Mouse (Mus musculus) small intestine, adult 2 months (tissue): ENCODE measurements around the gene Dpy19l2. TPM values are rescaled to one million over a fixed set of nuclear protein-coding genes. Genes with fewer than 3 reads are reported as not detected.

ENCODE experiments used
- H3K27ac ChIP-seq: fragments of 200-500 bp; 2 replicates; pipeline ENCODE4 v1.5.1; 2012; ENCODE audit warnings: low read depth, low read length, control low read depth, inconsistent platforms; ENCODE audit not compliant: insufficient read depth
- H3K27me3 ChIP-seq: fragments of 200-500 bp; 2 replicates; pipeline ENCODE4 v1.6.1; 2012; ENCODE audit warnings: mild to moderate bottlenecking, moderate library complexity, low read length, inconsistent platforms; ENCODE audit not compliant: control insufficient read depth, insufficient read depth
- H3K36me3 ChIP-seq: fragments of 200-500 bp; 2 replicates; pipeline ENCODE4 v1.6.1; 2012; ENCODE audit warnings: mild to moderate bottlenecking, low read length, control low read depth, inconsistent platforms; ENCODE audit not compliant: control insufficient read depth, insufficient read depth
- H3K4me1 ChIP-seq: fragments of 200-500 bp; 2 replicates; pipeline ENCODE4 v1.6.1; 2012; ENCODE audit warnings: low read length, inconsistent platforms, mixed read lengths; ENCODE audit not compliant: control insufficient read depth, insufficient read depth, insufficient read length
- H3K4me3 ChIP-seq: fragments of 200-500 bp; 2 replicates; pipeline ENCODE4 v1.5.1; 2012; ENCODE audit warnings: low read depth, mild to moderate bottlenecking, control low read depth, inconsistent platforms, low read length, moderate library complexity
- CTCF ChIP-seq: fragments of 200-500 bp; IDR thresholded peaks from 2 replicates; pipeline ENCODE4 v1.5.1; 2012; ENCODE audit warnings: low read depth, mild to moderate bottlenecking, control low read depth, inconsistent platforms, low read length, moderate library complexity, mixed read lengths; ENCODE audit not compliant: insufficient replicate concordance, insufficient read length; ENCODE audit errors: extremely low read depth
- POLR2A ChIP-seq: fragments of 200-500 bp; IDR thresholded peaks from 2 replicates; pipeline ENCODE4 v1.6.1; 2012; ENCODE audit warnings: low read depth, mild to moderate bottlenecking, control low read depth, inconsistent platforms, low read length, moderate library complexity
- WGBS: fragments of 180-500 bp; shearing (Covaris S2); methylation state at CpG from one replicate; pipeline ENCODE4 v1.1.7; 2018; 5-methylcytosine and 5-hydroxymethylcytosine counted together
- polyA plus RNA-seq: library from polyadenylated mRNA; depleted of rRNA; stranded (reverse); fragments of >200 nt; gene quantifications from 2 replicates; pipeline ENCODE4 v1.2.3, GENCODE M21; 2012; rRNA removed

Dpy19l2 gene
- polyA plus RNA-seq, 1 experiment, result not detected

- Histone ChIP-seq H3K27ac (no peak overlapping the region), H3K4me1 (no peaks in the 10 kb centered on the region), H3K36me3 (no peaks in the 10 kb centered on the region), H3K27me3 (no peaks in the 10 kb centered on the region), H3K4me3 (no peak overlapping the region)
- WGBS, result 60% methylated on average over 10 of the region's 10 CpGs
- peak; percentile 65; the same call in 1 of the 2 replicates for TF ChIP-seq CTCF
- no peak for TF ChIP-seq POLR2A
These were observed 179.4 kb downstream of the Dpy19l2 start for GRCm38 (mm10) chr9:24516575-24517139.

DNA sequence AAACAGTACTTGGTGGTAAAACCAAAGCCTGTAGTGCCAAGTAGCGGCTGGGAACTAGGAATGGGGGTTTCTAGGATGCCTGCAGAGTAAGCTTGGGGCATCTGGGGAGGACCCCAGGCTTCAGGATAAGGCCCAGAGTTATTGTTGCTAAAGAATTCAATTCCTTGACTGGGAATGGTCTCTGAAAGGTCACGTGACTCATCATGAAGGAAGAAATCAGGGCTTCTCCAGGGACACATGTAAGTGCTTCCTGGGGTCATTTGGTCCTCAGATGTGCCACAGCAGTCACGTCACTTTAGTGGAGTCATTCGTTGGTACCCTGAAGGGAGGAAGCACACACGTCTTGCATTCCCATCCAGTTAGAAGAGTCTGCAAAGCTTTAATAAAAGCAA, 182.0 kb downstream of the Dpy19l2 start:
- 78% methylated on average over 5 of the region's 5 CpGs for WGBS
- Histone ChIP-seq H3K4me1 (no peaks in the 10 kb centered on the region), H3K27me3 (no peaks in the 10 kb centered on the region), H3K36me3 (no peaks in the 10 kb centered on the region), H3K4me3 (no peak overlapping the region), H3K27ac (no peak overlapping the region)
- no peak for TF ChIP-seq POLR2A
- TF ChIP-seq CTCF, result no peak

GRCm38 (mm10) chr9:24513290-24514077, 182.6 kb downstream of the Dpy19l2 start:
- Histone ChIP-seq H3K27me3 (no peaks in the 10 kb centered on the region), H3K4me3 (no peak overlapping the region), H3K27ac (no peak overlapping the region), H3K4me1 (no peaks in the 10 kb centered on the region), H3K36me3 (no peaks in the 10 kb centered on the region)
- TF ChIP-seq CTCF (no peak), POLR2A (no peak)
- WGBS, result 71% methylated on average over 9 of the region's 9 CpGs

DNA sequence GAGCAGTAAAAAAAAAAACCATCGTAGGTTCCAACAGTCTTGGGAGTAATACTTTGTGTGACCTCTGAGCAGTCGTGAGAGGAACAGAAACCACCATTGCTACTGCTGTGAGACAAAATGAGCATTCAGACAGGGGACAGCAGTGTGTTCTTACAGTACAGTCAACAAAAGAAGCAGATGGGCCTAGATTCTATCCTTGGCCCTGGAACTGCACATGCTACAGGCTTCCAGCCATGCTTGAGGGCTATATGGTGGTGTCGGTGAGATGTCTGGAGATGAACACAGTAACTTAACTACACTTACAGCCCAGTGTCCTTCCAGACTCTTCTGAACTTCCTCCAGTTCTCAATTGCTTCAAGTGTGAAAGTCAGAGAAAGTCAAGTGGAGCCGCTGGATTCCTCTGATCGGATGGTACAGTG, 184.0 kb downstream of the Dpy19l2 start:
- Histone ChIP-seq H3K4me1 (no peaks in the 10 kb centered on the region), H3K27me3 (no peaks in the 10 kb centered on the region), H3K4me3 (no peak overlapping the region), H3K27ac (no peak overlapping the region), H3K36me3 (no peaks in the 10 kb centered on the region)
- WGBS, result 63% methylated on average over 5 of the region's 5 CpGs
- TF ChIP-seq CTCF (no peak), POLR2A (no peak)

- Histone ChIP-seq H3K4me1 (no peaks in the 10 kb centered on the region), H3K27me3 (no peaks in the 10 kb centered on the region), H3K36me3 (no peaks in the 10 kb centered on the region), H3K27ac (no peak overlapping the region), H3K4me3 (no peak overlapping the region)
- no peak for TF ChIP-seq POLR2A
- no peak for TF ChIP-seq CTCF
- WGBS, result 72% methylated on average over 4 of the region's 4 CpGs
These were observed 184.5 kb downstream of the Dpy19l2 start for GRCm38 (mm10) chr9:24511371-24512120.

DNA sequence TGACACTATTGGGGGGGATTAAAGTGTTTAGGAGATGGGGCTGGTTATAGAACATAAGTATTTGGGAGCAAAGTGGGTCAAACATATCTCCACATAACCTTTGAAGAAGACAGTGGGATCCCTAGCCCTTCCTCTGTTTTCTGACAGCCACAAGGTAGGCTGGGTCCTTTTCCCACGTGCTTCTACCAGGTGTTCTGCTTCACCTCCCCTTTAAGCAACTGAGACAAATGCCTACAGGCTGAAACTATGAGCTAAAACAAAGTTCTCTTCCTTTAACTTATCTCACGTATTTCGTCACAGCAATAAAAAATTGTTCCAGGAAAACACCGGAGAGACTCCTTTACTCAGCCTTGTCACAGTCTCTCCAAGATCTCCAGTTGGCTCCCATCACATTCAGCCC, 187.2 kb downstream of the Dpy19l2 start:
- 35% methylated on average over 4 of the region's 4 CpGs for WGBS

More for the DNA sequence above, 187.2 kb downstream of the Dpy19l2 start:
- no peak overlapping the region for H3K4me3 ChIP-seq
- no peak overlapping the region for H3K27ac ChIP-seq
- TF ChIP-seq CTCF (no peak), POLR2A (no peak)
- no peaks in the 10 kb centered on the region for H3K4me1 ChIP-seq
- H3K36me3 ChIP-seq, result no peaks in the 10 kb centered on the region
- no peaks in the 10 kb centered on the region for H3K27me3 ChIP-seq

Other genes with a start within 250 kb of the Dpy19l2 start
- 1.5 and 1.6 TPM in 2 replicates for gene Dpy19l1, start 193.2 kb downstream of the Dpy19l2 start, polyA plus RNA-seq
- not detected in 2 replicates for gene Cypt4, start 71.1 kb downstream of the Dpy19l2 start, polyA plus RNA-seq
- not detected in 2 replicates for gene Tbx20, start 78.0 kb upstream of the Dpy19l2 start, polyA plus RNA-seq